In the genomic region with DNA sequence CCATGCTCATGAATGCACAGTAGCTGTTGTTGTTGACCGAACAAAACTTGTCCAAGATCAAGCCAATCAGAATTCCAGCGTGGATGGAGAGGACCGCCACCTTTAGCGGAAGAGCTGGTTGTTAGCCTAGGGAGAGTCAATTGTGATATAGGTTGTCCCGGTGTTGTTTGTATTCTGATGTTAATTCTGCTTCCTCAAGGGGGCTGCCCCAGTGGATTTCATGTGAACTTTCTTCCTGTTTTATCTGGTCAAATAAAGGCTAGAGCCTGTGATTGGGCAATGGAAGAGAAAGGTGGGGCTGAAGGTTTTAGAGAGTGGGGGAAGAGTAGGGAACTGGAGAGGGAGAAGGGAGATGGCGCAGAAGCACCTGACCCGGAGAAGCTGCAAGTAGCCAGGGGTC, we compare ENCODE assay signal across 22 mouse cellular contexts. TPM values are rescaled to one million over a fixed set of nuclear protein-coding genes. Genes with fewer than 3 reads are reported as not detected.
A peak's percentile ranks its signal among the peaks of the same experiment; 100 is the strongest.
DNase-seq lines count a peak whose midpoint lies in the region; ATAC-seq lines count a peak whose summit lies in the region.
"Had no signal": no experiment of that assay in that cellular context is flagged by ENCODE, and none has a peak within 500 bp of the region (broad histone marks: within the 10 kb centered on the region; RNA-seq: fewer than 3 reads in every experiment).

No protein-coding gene starts in this region.

- WGBS in intestine, embryonic 14.5 days, result 79% methylated on average over 7 of the region's 7 CpGs
- WGBS in intestine, embryonic 15.5 days, result 78% methylated on average over 7 of the region's 7 CpGs

- H3K4me3 ChIP-seq in intestine, embryonic 14.5 days (ENCODE audit: low read depth, low read length), result no peak overlapping the region
- no peak overlapping the region for H3K4me3 ChIP-seq in intestine, embryonic 15.5 days (replicated peaks)
- H3K4me3 ChIP-seq: embryonic facial prominence, embryonic 12.5 days; heart, embryonic 12.5 days; hindbrain, embryonic 10.5 days; hindbrain, embryonic 15.5 days had no signal

- no peaks in the 10 kb centered on the region for H3K27me3 ChIP-seq in intestine, embryonic 14.5 days (replicated peaks; ENCODE audit: control insufficient read depth, insufficient read depth, low read length)
- H3K27me3 ChIP-seq in intestine, embryonic 15.5 days (replicated peaks), result no peaks in the 10 kb centered on the region
- H3K27me3 ChIP-seq: embryonic facial prominence, embryonic 12.5 days; heart, embryonic 12.5 days; hindbrain, embryonic 15.5 days; Patski had no signal

- ATAC-seq in intestine, embryonic 14.5 days (replicated peaks; ENCODE audit: low FRiP score, low TSS enrichment, low read depth), result no peak
- ATAC-seq in intestine, embryonic 15.5 days, result no peak
- ATAC-seq in monocyte, adult 5-6 weeks (replicated peaks; ENCODE audit: insufficient number of reproducible peaks, low FRiP score, low TSS enrichment, poor library complexity, severe bottlenecking), result peak; percentile 42; the same call in 1 of the 2 replicates
- ATAC-seq: CD4-positive, CD25-positive, alpha-beta regulatory T cell, adult 4 months; forebrain, embryonic 16.5 days; Patski had no signal

- no peaks in the 10 kb centered on the region for H3K36me3 ChIP-seq in intestine, embryonic 14.5 days (ENCODE audit: control insufficient read depth, insufficient read depth, low read length)
- no peaks in the 10 kb centered on the region for H3K36me3 ChIP-seq in intestine, embryonic 15.5 days
- H3K36me3 ChIP-seq: embryonic facial prominence, embryonic 12.5 days; G1E; heart, embryonic 12.5 days; hindbrain, embryonic 10.5 days; hindbrain, embryonic 15.5 days had no signal

- DNase-seq in intestine, embryonic 14.5 days (ENCODE audit: low spot score), result peak; percentile 39
- peak; percentile 87 for DNase-seq in ZHBTc4 (ENCODE audit: low read depth, low spot score)
- no peak for DNase-seq in adrenal gland, postnatal 10 days
- DNase-seq in right cerebral cortex, postnatal 25 days, result no peak
- DNase-seq in kidney, adult 11 months, result no peak
- DNase-seq: adrenal gland, postnatal 14 days; B cell, adult 2 months; cerebellum, adult 11-12 months; cerebellum, adult 9-10 months; cerebellum, postnatal 25 days; gastrocnemius, postnatal 10 days; kidney, adult 18-20 months had no signal

- no peak overlapping the region for H3K4me2 ChIP-seq in intestine, embryonic 14.5 days (ENCODE audit: low read length)
- no peak overlapping the region for H3K4me2 ChIP-seq in intestine, embryonic 15.5 days (replicated peaks)
- H3K4me2 ChIP-seq: embryonic facial prominence, embryonic 12.5 days; heart, embryonic 12.5 days; hindbrain, embryonic 15.5 days had no signal

- no peak overlapping the region for H3K9ac ChIP-seq in intestine, embryonic 14.5 days (ENCODE audit: low read length)
- H3K9ac ChIP-seq in intestine, embryonic 15.5 days, result no peak overlapping the region
- H3K9ac ChIP-seq: embryonic facial prominence, embryonic 12.5 days; heart, embryonic 12.5 days; hindbrain, embryonic 15.5 days had no signal

- H3K9me3 ChIP-seq in intestine, embryonic 14.5 days (ENCODE audit: control insufficient read depth, low read length), result no peaks in the 10 kb centered on the region
- H3K9me3 ChIP-seq in intestine, embryonic 15.5 days, result no peaks in the 10 kb centered on the region
- H3K9me3 ChIP-seq: G1E; heart, embryonic 12.5 days; hindbrain, embryonic 10.5 days; hindbrain, embryonic 15.5 days had no signal

- H3K27ac ChIP-seq in intestine, embryonic 14.5 days (ENCODE audit: low read depth), result no peak overlapping the region
- H3K27ac ChIP-seq in intestine, embryonic 15.5 days, result no peak overlapping the region
- H3K27ac ChIP-seq: embryonic facial prominence, embryonic 12.5 days; hindbrain, embryonic 10.5 days; hindbrain, embryonic 15.5 days had no signal

- no peaks in the 10 kb centered on the region for H3K4me1 ChIP-seq in intestine, embryonic 14.5 days (replicated peaks; ENCODE audit: control insufficient read depth, insufficient read depth, low read length)
- no peaks in the 10 kb centered on the region for H3K4me1 ChIP-seq in intestine, embryonic 15.5 days (replicated peaks)
- H3K4me1 ChIP-seq: embryonic facial prominence, embryonic 12.5 days; heart, embryonic 12.5 days; hindbrain, embryonic 10.5 days had no signal

RNA-seq across cellular contexts. Expression of a gene that starts 22.7 kb away (rescaled TPM):
- polyA plus RNA-seq in intestine, embryonic 14.5 days (2014; fragmentation: Nextera tagmentation; extraction: Ambion mirVana), result 129 and 141 TPM in 2 replicates
- 83.8 and 95.3 TPM in 2 replicates for polyA plus RNA-seq in intestine, embryonic 15.5 days (2015; fragmentation: Nextera tagmentation; extraction: Ambion mirVana)
- 65.4 to 124 TPM (median 68.3 TPM) in 3 replicates for total RNA-seq in monocyte, adult 5-6 weeks (2017)
- 100 to 1,000 TPM in 1 of 2 experiments, 10 to 100 TPM in 1; 99.1 to 143 TPM for total RNA-seq in adrenal gland, postnatal 10 days (2021)

Comparison
In these comparisons a context has a peak if more than half of its experiments do, and no peak if none do; other contexts are left out.
1. DNase-seq: peak in intestine, embryonic 14.5 days (single experiment) and ZHBTc4 (single experiment); none in adrenal gland, postnatal 10 days (single experiment), right cerebral cortex, postnatal 25 days (single experiment) and kidney, adult 11 months (single experiment).